Comparison of ENCODE assay signal across 30 mouse cellular contexts in genomic region chr1:159655241-159655640, GRCm38 (mm10).
"Had no signal": no experiment of that assay in that cellular context is flagged by ENCODE, and none has a peak within 500 bp of the region (broad histone marks: within the 10 kb centered on the region; RNA-seq: fewer than 3 reads in every experiment).

No protein-coding gene starts in this region.

- H3K27ac ChIP-seq: limb, embryonic 10.5 days; limb, embryonic 12.5 days; limb, embryonic 13.5 days; limb, embryonic 15.5 days; liver, embryonic 12.5 days; liver, embryonic 13.5 days; liver, embryonic 14.5 days; liver, embryonic 15.5 days; lung, embryonic 15.5 days; macrophage; midbrain, embryonic 10.5 days; midbrain, embryonic 12.5 days; midbrain, embryonic 13.5 days; midbrain, embryonic 15.5 days; neural tube, embryonic 12.5 days had no signal

- DNase-seq: left cerebral cortex, postnatal 4 days; liver; liver, embryonic 13.5 days; liver, postnatal 0 days; lung, adult 18-20 months; lung, adult 2 months; lung, embryonic 14.5 days; lung, postnatal 10 days; lung, postnatal 14 days; lung, postnatal 36 days; lung, postnatal 4 days; midbrain, embryonic 14.5 days had no signal

- H3K27me3 ChIP-seq: limb, embryonic 15.5 days; liver, embryonic 12.5 days; liver, embryonic 13.5 days; liver, embryonic 15.5 days; lung, embryonic 15.5 days; megakaryocyte, embryonic 14.5 days; midbrain, embryonic 12.5 days; midbrain, embryonic 13.5 days; midbrain, embryonic 15.5 days; neural tube, embryonic 12.5 days had no signal

- H3K9me3 ChIP-seq: limb, embryonic 10.5 days; limb, embryonic 12.5 days; limb, embryonic 13.5 days; limb, embryonic 15.5 days; liver, embryonic 12.5 days; liver, embryonic 13.5 days; liver, embryonic 15.5 days; lung, embryonic 15.5 days; megakaryocyte, embryonic 14.5 days; midbrain, embryonic 10.5 days; midbrain, embryonic 12.5 days; midbrain, embryonic 13.5 days; midbrain, embryonic 15.5 days; neural tube, embryonic 12.5 days had no signal

- H3K36me3 ChIP-seq: limb, embryonic 10.5 days; limb, embryonic 12.5 days; limb, embryonic 13.5 days; limb, embryonic 15.5 days; liver, embryonic 12.5 days; liver, embryonic 13.5 days; liver, embryonic 15.5 days; lung, embryonic 15.5 days; midbrain, embryonic 10.5 days; midbrain, embryonic 12.5 days; midbrain, embryonic 13.5 days; midbrain, embryonic 15.5 days; neural tube, embryonic 12.5 days had no signal

- H3K4me3 ChIP-seq: limb, embryonic 10.5 days; limb, embryonic 12.5 days; limb, embryonic 13.5 days; limb, embryonic 15.5 days; liver, embryonic 12.5 days; liver, embryonic 13.5 days; liver, embryonic 15.5 days; lung, embryonic 15.5 days; megakaryocyte, embryonic 14.5 days; midbrain, embryonic 10.5 days; midbrain, embryonic 12.5 days; midbrain, embryonic 13.5 days; midbrain, embryonic 15.5 days; myocyte; neural tube, embryonic 12.5 days had no signal

- H3K4me1 ChIP-seq: liver, embryonic 12.5 days; liver, embryonic 13.5 days; liver, embryonic 15.5 days; lung, embryonic 15.5 days; megakaryocyte, embryonic 14.5 days had no signal

- ATAC-seq: liver, embryonic 12.5 days; liver, postnatal 0 days; lung, postnatal 0 days; midbrain, embryonic 13.5 days; midbrain, embryonic 15.5 days; midbrain, embryonic 16.5 days had no signal
